Mouse (Mus musculus) lung, adult 2 months (tissue): ENCODE results near the gene Pla1a. TPM values are rescaled to one million over a fixed set of nuclear protein-coding genes. Genes with fewer than 3 reads are reported as not detected.

Source experiments
- DNase-seq: peaks from one replicate; pipeline ENCODE4 v3.0.0; 2022
- H3K4me1 ChIP-seq: fragments of 200-500 bp; 2 replicates; pipeline ENCODE4 v1.6.1; 2011; ENCODE audit warnings: low read length; ENCODE audit not compliant: control insufficient read depth, insufficient read depth
- H3K4me3 ChIP-seq: fragments of 200-500 bp; replicated peaks from 2 replicates; pipeline ENCODE3; 2011; ENCODE audit warnings: low read depth, mild to moderate bottlenecking, control low read depth, low read length; ENCODE audit errors: extremely low read depth
- CTCF ChIP-seq: fragments of 200-500 bp; IDR thresholded peaks from 2 replicates; pipeline ENCODE4 v1.5.1; 2011; ENCODE audit warnings: mild to moderate bottlenecking, low read length, control low read depth; ENCODE audit not compliant: insufficient read depth
- POLR2A ChIP-seq: fragments of 200-500 bp; IDR thresholded peaks from 2 replicates; pipeline ENCODE4 v1.6.1; 2011; ENCODE audit warnings: low read depth, mild to moderate bottlenecking, control low read depth, low read length, borderline replicate concordance; ENCODE audit errors: extremely low read depth
- WGBS: fragments of 180-500 bp; shearing (Covaris S2); methylation state at CpG from one replicate; pipeline ENCODE4 v1.1.7; 2018; 5-methylcytosine and 5-hydroxymethylcytosine counted together
- polyA plus RNA-seq: library from polyadenylated mRNA; depleted of rRNA; stranded (reverse); fragments of >200 nt; gene quantifications from 2 replicates; pipeline ENCODE4 v1.2.3, GENCODE M21; 2012

Pla1a gene
- polyA plus RNA-seq, 1 experiment: 2.0 TPM

- TF ChIP-seq CTCF: no peak
- TF ChIP-seq POLR2A: no peak
- 54% methylated on average over 20 of the region's 20 CpGs for WGBS
- Histone ChIP-seq H3K4me3 (peak overlapping the region; percentile 39), H3K4me1 (peaks cover 7% of the 10 kb centered on the region; the same call in 1 of the 2 replicates)
- DNase-seq: peak; percentile 20
Observed at GRCm38 (mm10) chr16:38362493-38363255, 70.3 kb downstream of the Pla1a start.

GRCm38 (mm10) chr16:38361933-38362332, 71.0 kb downstream of the Pla1a start, which contains the start of gene Popdc2:
Gene Popdc2, plus strand, starts transcription at chr16:38362209.
- Histone ChIP-seq H3K4me1 (peaks cover 7% of the 10 kb centered on the region; the same call in 1 of the 2 replicates), H3K4me3 (peak within 1 kb of the TSS; percentile 42)
- DNase-seq: peak; percentile 28
- WGBS: 19% methylated on average over 10 of the region's 10 CpGs
- TF ChIP-seq CTCF (no peak), POLR2A (peak; percentile 53; the same call in 1 of the 2 replicates)

- no peak for TF ChIP-seq CTCF
- peaks cover 7% of the 10 kb centered on the region; the same call in 1 of the 2 replicates for H3K4me1 ChIP-seq
- WGBS: 41% methylated on average over 2 of the region's 2 CpGs
- H3K4me3 ChIP-seq: no peak overlapping the region
- no peak for DNase-seq
Observed at GRCm38 (mm10) chr16:38360317-38360716, 72.6 kb downstream of the Pla1a start.

- TF ChIP-seq CTCF (no peak), POLR2A (no peak)
- WGBS: 51% methylated on average over 3 of the region's 3 CpGs
- Histone ChIP-seq H3K4me3 (no peak overlapping the region), H3K4me1 (peaks cover 7% of the 10 kb centered on the region; the same call in 1 of the 2 replicates)
- DNase-seq: no peak
Observed at GRCm38 (mm10) chr16:38359857-38360256, 73.1 kb downstream of the Pla1a start.

GRCm38 (mm10) chr16:38359241-38359640, 73.7 kb downstream of the Pla1a start:
- Histone ChIP-seq H3K4me3 (no peak overlapping the region), H3K4me1 (peaks cover 7% of the 10 kb centered on the region; the same call in 1 of the 2 replicates)
- 77% methylated on average over 2 of the region's 2 CpGs for WGBS
- DNase-seq: no peak
- no peak for TF ChIP-seq CTCF

DNA sequence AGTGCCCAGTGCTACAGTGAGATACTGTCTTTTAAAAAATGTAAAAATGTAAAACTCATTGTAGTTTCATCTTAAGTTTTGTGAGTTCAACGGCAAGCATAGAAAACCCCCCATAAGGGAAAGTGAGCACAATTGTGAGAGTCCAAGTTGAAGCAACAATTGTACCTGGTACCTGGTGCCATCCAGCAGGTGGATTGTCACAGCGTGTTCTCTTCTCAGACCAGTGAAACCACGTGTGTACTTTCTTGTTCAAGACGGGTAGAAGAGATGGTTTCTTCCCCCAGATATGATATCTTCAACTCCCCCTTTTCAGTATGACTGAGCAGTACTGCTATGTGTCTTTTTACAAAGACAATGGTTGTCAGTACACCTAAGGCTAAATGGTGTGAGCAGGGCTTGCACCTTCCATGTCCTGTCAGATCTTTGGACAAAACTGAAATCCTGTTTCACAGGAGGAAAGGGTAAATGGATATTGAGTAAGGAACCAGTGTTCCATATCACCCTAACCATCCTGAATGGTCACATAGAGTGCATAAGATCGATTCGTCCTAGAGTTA, 74.6 kb downstream of the Pla1a start:
- no peak for DNase-seq
- Histone ChIP-seq H3K4me3 (no peak overlapping the region), H3K4me1 (0 out of 2 replicates have a peak, but pooled peaks cover 7% of the 10 kb centered on the region)
- TF ChIP-seq CTCF (no peak), POLR2A (no peak)
- WGBS: 86% methylated on average over 6 of the region's 6 CpGs

- TF ChIP-seq POLR2A (no peak), CTCF (no peak)
- no peak overlapping the region for H3K4me3 ChIP-seq
- no peaks in the 10 kb centered on the region for H3K4me1 ChIP-seq
- DNase-seq: no peak
- WGBS: 57% methylated on average over 5 of the region's 5 CpGs
Observed at GRCm38 (mm10) chr16:38354185-38354913, 78.6 kb downstream of the Pla1a start.

GRCm38 (mm10) chr16:38353642-38354041, 79.3 kb downstream of the Pla1a start:
- no peak for TF ChIP-seq CTCF
- TF ChIP-seq POLR2A: no peak
- Histone ChIP-seq H3K4me1 (no peaks in the 10 kb centered on the region), H3K4me3 (no peak overlapping the region)
- no peak for DNase-seq
- 88% methylated on average over 2 of the region's 2 CpGs for WGBS

DNA sequence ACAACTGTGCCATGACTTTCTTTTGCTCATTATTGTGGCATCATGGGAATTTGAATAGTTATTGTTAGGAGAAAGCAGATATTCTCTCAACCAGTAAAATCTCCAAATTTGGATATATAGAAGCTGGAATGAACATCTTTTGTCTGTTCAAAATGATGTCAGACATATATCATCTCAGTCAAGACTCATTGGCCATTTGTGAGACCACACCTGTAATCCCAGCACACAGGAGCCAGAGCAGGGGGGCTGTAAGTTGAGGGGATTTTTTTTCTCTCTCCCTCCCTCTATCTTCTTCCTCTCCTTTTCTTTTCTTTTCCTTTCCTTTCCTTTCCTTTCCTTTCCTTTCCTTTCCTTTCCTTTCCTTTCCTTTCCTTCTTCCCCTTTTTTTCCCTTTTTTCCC, 80.1 kb downstream of the Pla1a start:
- TF ChIP-seq POLR2A: no peak
- TF ChIP-seq CTCF: no peak
- DNase-seq: no peak
- H3K4me1 ChIP-seq: no peaks in the 10 kb centered on the region; the same call in 1 of the 2 replicates
- no peak overlapping the region for H3K4me3 ChIP-seq
